Mouse (Mus musculus) liver, postnatal 0 days (tissue): ENCODE data around the gene Zdhhc1.

Source experiments
- CTCF ChIP-seq: sonication (generic); IDR thresholded peaks from 2 replicates; pipeline ENCODE4 v1.5.1; 2016; ENCODE audit warnings: antibody characterized with exemption, low read depth
- EP300 ChIP-seq: IDR thresholded peaks from 2 replicates; pipeline ENCODE4 v1.6.1; 2016; ENCODE audit warnings: antibody characterized with exemption, low read depth, mild to moderate bottlenecking

DNA sequence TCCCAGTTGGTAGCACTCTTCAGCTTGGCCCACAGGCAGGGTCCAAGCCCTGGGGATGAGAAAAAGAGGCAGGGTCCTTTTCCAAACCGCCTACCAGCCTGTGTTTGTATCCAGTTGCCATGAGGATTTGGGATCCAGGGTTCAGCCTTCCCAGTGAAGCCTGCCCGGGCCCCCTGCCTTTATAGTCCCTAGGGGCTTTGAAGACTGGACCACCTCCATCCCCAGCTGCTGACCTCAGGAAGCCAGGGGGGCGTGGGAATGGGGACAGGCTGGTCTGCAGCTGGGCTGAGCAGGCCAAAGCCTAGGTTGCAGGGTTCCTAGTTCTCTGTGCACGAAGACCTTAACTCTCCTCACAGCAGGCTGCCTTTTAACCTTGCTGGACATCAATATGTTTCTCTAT is 21.4 kb downstream of the Zdhhc1 start:
- no peak for TF ChIP-seq CTCF
- TF ChIP-seq EP300 = no peak
